Mouse (Mus musculus): ENCODE measurements around the gene Klk10. TPM values are rescaled to one million over a fixed set of nuclear protein-coding genes. Genes with fewer than 3 reads are reported as not detected.

The Klk10 gene
- polyA plus RNA-seq, 1 experiment: 0.27 TPM

DNA sequence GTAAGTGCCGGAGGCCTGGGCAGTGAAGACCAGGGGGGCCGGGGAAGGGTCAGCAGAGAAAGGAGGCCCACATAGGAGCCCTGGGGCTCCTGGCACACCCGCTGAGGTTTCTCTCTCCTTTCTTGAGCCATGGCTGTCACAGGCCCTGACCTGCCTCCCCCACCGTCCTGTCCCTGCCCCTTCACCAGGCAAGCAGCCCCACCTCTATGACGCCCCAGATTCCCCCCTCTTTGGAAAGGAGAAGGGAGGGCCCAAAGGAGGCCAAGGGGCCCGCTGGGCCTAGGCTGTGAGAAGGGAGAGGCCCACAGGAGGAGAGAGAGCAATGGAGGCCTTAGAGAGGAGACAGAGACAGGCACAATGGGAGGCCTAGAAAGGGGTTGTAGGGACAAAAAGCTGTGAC is 6.0 kb upstream of the Klk10 start:
- Histone ChIP-seq H3K27ac (ENCODE audit: insufficient read depth, low read length) (no peak overlapping the region), H3K4me3 (ENCODE audit: insufficient read depth, low read length) (no peak overlapping the region), H3K4me1 (ENCODE audit: control insufficient read depth, insufficient read depth, low read length) (no peaks in the 10 kb centered on the region)
- no peak for TF ChIP-seq POLR2A (IDR thresholded peaks at IDR 0.05; ENCODE audit: extremely low read depth, insufficient read depth, low read length)
- TF ChIP-seq CTCF (IDR thresholded peaks at IDR 0.05; ENCODE audit: extremely low read depth, insufficient read depth, low read length): no peak

DNA sequence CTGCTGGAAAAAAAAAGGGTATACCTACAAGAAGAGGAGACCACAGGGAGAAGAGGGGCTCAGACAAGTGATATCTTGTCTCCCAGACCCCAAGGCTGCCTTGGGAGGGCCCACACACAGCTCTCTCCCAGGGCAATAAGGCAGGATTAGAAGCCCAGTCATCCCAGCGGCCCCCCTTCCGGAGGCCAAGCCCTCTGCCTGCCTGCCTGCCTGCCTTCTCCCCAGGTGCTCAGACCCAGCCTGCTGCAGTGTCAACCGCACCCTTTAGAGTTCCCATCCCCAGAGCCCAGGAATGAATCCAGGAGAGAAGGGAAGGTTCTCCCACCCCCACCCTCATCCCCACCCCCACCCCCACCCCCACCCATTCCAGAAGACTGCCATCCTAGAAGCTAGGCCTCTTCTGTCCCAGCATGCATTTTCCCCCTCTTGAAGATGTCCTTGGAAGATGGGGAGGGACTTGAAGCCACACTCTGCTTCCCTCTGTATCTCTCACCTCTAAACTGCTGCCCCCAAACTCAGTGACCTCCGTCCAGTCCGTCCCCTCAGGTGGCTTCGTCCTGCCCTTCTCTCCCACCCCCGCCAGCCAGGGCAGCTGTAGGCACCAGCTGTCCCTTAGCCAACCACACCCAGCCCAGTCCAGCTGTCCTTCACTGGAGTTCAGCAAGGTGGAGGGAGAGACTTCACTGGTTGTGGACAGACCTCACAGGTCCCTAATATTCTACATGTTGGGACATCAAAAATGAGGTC is 5.4 kb upstream of the Klk10 start:
- Histone ChIP-seq H3K4me1 (ENCODE audit: control insufficient read depth, insufficient read depth, low read length) (no peaks in the 10 kb centered on the region), H3K27ac (ENCODE audit: insufficient read depth, low read length) (no peak overlapping the region), H3K4me3 (ENCODE audit: insufficient read depth, low read length) (no peak overlapping the region)
- TF ChIP-seq POLR2A (IDR thresholded peaks at IDR 0.05; ENCODE audit: extremely low read depth, insufficient read depth, low read length): no peak
- TF ChIP-seq CTCF (IDR thresholded peaks at IDR 0.05; ENCODE audit: extremely low read depth, insufficient read depth, low read length): no peak

- H3K27ac ChIP-seq (ENCODE audit: insufficient read depth, low read length): no peak overlapping the region
- H3K4me3 ChIP-seq (ENCODE audit: insufficient read depth, low read length): no peak overlapping the region
- H3K4me1 ChIP-seq (ENCODE audit: control insufficient read depth, insufficient read depth, low read length): no peaks in the 10 kb centered on the region
- TF ChIP-seq POLR2A (IDR thresholded peaks at IDR 0.05; ENCODE audit: extremely low read depth, insufficient read depth, low read length) (no peak), CTCF (IDR thresholded peaks at IDR 0.05; ENCODE audit: extremely low read depth, insufficient read depth, low read length) (no peak)
Observed at GRCm38 (mm10) chr7:43776506-43776905, 4.3 kb upstream of the Klk10 start.

DNA sequence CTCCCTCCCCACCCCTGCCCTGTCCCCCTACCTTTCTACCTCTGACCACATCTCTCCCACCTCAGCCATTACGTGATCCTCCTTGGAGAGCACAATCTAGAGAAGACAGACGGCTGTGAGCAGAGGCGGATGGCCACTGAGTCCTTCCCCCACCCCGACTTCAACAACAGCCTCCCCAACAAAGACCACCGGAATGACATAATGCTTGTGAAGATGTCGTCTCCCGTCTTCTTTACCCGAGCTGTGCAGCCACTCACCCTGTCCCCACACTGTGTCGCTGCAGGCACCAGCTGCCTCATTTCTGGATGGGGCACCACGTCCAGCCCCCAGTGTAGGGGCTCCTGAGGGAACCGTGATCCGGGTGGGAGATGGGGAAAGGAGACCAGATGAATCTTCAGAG is 3.4 kb upstream of the Klk10 start:
- Histone ChIP-seq H3K4me1 (ENCODE audit: control insufficient read depth, insufficient read depth, low read length) (no peaks in the 10 kb centered on the region), H3K4me3 (ENCODE audit: insufficient read depth, low read length) (no peak overlapping the region), H3K27ac (ENCODE audit: insufficient read depth, low read length) (no peak overlapping the region)
- no peak for TF ChIP-seq CTCF (IDR thresholded peaks at IDR 0.05; ENCODE audit: extremely low read depth, insufficient read depth, low read length)
- TF ChIP-seq POLR2A (IDR thresholded peaks at IDR 0.05; ENCODE audit: extremely low read depth, insufficient read depth, low read length): no peak

DNA sequence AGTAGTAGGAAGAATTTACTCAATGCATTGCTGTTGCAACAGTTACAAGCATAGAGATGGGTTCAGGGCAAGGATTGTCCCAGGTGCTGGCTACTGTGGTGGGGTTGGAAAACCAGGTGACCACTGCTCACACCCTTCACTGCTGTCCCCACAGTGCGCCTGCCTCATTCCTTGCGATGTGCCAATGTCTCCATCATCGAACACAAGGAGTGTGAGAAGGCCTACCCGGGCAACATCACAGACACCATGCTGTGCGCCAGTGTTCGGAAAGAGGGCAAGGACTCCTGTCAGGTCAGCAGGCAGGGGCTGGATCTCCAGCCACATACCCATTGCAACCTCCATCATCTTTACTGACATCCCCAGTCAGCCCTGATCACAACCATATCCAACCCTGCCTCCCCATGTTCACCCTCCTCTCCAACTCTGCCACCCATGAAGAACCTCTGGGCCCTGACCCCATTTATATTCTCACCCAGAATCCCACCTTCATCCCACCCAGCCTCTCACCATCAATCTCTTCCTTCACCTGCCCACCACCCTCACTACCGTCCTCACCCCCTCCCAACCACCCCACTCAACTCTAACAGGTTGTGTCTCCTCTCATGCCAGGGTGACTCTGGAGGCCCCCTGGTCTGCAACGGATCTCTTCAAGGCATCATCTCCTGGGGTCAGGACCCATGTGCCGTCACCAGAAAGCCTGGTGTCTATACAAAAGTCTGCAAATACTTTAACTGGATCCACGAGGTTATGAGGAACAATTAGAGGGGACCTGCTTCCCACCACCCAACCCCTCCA is 2.5 kb upstream of the Klk10 start:
- Histone ChIP-seq H3K4me1 (ENCODE audit: control insufficient read depth, insufficient read depth, low read length) (no peaks in the 10 kb centered on the region), H3K27ac (ENCODE audit: insufficient read depth, low read length) (no peak overlapping the region), H3K4me3 (ENCODE audit: insufficient read depth, low read length) (no peak overlapping the region)
- TF ChIP-seq POLR2A (IDR thresholded peaks at IDR 0.05; ENCODE audit: extremely low read depth, insufficient read depth, low read length) (no peak), CTCF (IDR thresholded peaks at IDR 0.05; ENCODE audit: extremely low read depth, insufficient read depth, low read length) (no peak)

- no peak overlapping the region for H3K27ac ChIP-seq (ENCODE audit: insufficient read depth, low read length)
- no peak overlapping the region for H3K4me3 ChIP-seq (ENCODE audit: insufficient read depth, low read length)
- H3K4me1 ChIP-seq (ENCODE audit: control insufficient read depth, insufficient read depth, low read length): no peaks in the 10 kb centered on the region
- TF ChIP-seq POLR2A (IDR thresholded peaks at IDR 0.05; ENCODE audit: extremely low read depth, insufficient read depth, low read length): no peak
- TF ChIP-seq CTCF (IDR thresholded peaks at IDR 0.05; ENCODE audit: extremely low read depth, insufficient read depth, low read length): no peak
Observed at GRCm38 (mm10) chr7:43780241-43780640, 594 bp upstream of the Klk10 start.

- no peak overlapping the region for H3K4me3 ChIP-seq (ENCODE audit: insufficient read depth, low read length)
- H3K27ac ChIP-seq (ENCODE audit: insufficient read depth, low read length): no peak overlapping the region
- no peak for TF ChIP-seq POLR2A (IDR thresholded peaks at IDR 0.05; ENCODE audit: extremely low read depth, insufficient read depth, low read length)
- TF ChIP-seq CTCF (IDR thresholded peaks at IDR 0.05; ENCODE audit: extremely low read depth, insufficient read depth, low read length): no peak
- no peaks in the 10 kb centered on the region for H3K4me1 ChIP-seq (ENCODE audit: control insufficient read depth, insufficient read depth, low read length)
Observed at GRCm38 (mm10) chr7:43781541-43781940, 706 bp downstream of the Klk10 start.

GRCm38 (mm10) chr7:43782275-43783265 is 1.7 kb downstream of the Klk10 start:
- TF ChIP-seq CTCF (IDR thresholded peaks at IDR 0.05; ENCODE audit: extremely low read depth, insufficient read depth, low read length) (peak; percentile 64), POLR2A (IDR thresholded peaks at IDR 0.05; ENCODE audit: extremely low read depth, insufficient read depth, low read length) (no peak)
- H3K27ac ChIP-seq (ENCODE audit: insufficient read depth, low read length): no peak overlapping the region
- no peak overlapping the region for H3K4me3 ChIP-seq (ENCODE audit: insufficient read depth, low read length)
- H3K4me1 ChIP-seq (ENCODE audit: control insufficient read depth, insufficient read depth, low read length): no peaks in the 10 kb centered on the region

GRCm38 (mm10) chr7:43785286-43785685 is 4.5 kb downstream of the Klk10 start:
- H3K4me3 ChIP-seq (ENCODE audit: insufficient read depth, low read length): no peak overlapping the region
- no peak overlapping the region for H3K27ac ChIP-seq (ENCODE audit: insufficient read depth, low read length)
- no peak for TF ChIP-seq POLR2A (IDR thresholded peaks at IDR 0.05; ENCODE audit: extremely low read depth, insufficient read depth, low read length)
- 0 out of 2 replicates have a peak, but pooled peaks have one; percentile 19 for TF ChIP-seq CTCF (IDR thresholded peaks at IDR 0.05; ENCODE audit: extremely low read depth, insufficient read depth, low read length)
- H3K4me1 ChIP-seq (ENCODE audit: control insufficient read depth, insufficient read depth, low read length): no peaks in the 10 kb centered on the region

Data from cortical plate, adult 2 months (tissue).